Mouse (Mus musculus) heart, adult 2 months (tissue): ENCODE results near the gene Eml3.
A peak's percentile ranks its signal among the peaks of the same experiment; 100 is the strongest.

Experiments
- CTCF ChIP-seq: fragments of 200-600 bp; IDR thresholded peaks from 2 replicates; pipeline ENCODE4 v1.8.1; 2022; ENCODE audit warnings: antibody characterized with exemption, mild to moderate bottlenecking, moderate library complexity
- POLR2A ChIP-seq: fragments of 200-500 bp; IDR thresholded peaks from 2 replicates; pipeline ENCODE4 v1.6.1; 2011; ENCODE audit warnings: mild to moderate bottlenecking, low read depth, low read length, control low read depth; ENCODE audit not compliant: insufficient read depth

DNA sequence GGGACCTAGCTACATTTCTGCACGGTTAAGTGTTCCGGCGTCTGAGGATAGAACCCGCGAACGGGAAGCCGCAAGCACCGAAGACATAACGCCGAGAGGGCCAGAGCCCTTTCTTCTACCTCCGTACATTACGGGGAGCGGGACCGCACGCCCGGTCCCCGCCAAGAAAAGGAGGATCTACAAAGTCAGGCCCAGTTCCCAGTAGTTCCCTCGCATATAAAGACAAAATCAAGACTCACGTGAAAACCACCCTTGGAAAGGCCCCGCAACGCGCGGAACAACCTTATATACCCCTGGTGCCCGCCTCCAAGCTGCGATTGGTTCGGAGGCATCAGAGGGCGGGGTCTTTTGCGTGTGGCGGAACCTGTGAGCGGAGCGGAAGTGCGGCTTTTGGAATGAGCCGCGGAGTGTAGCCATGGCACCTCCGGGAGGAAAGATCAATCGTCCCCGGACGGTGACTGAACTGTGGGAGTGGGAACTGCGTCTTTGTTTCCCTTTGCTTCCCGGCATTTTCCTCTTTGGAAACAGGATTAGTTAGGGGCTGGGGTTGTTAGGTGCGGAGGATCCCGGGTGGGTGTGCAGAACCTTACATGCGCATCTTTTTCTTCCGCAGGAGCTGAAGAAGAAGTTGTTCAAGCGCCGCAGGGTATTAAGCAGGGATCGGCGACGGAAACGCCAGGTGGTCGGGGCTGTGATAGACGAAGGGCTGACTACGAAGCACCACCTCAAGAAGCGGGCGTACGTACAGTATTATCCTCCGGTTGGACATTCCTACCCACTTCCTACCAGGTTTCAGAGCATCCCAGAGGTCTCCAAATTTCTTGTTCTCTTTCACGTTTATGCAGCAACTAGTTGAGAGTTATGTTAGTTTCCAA lies 40.6 kb upstream of the Eml3 start, which contains the start of the genes 1810009A15Rik and Gm49416:
- TF ChIP-seq CTCF (no peak), POLR2A (peak; percentile 93)
